Mouse (Mus musculus) regulatory T cell (primary cell): ENCODE data around the gene Inpp5a.

ENCODE experiments used
- in situ Hi-C: fragments of 300-600 bp; cut with MboI, MseI; formaldehyde crosslinking; loops from one replicate; pipeline ENCODE4 v1.15.1; 2025; ENCODE audit warnings: high pct_unique_total_duplicates

Inpp5a gene

GRCm38 (mm10) chr7:139439922-139440895 is 51.3 kb downstream of the Inpp5a start:
- in situ Hi-C loops: no loop called here

DNA sequence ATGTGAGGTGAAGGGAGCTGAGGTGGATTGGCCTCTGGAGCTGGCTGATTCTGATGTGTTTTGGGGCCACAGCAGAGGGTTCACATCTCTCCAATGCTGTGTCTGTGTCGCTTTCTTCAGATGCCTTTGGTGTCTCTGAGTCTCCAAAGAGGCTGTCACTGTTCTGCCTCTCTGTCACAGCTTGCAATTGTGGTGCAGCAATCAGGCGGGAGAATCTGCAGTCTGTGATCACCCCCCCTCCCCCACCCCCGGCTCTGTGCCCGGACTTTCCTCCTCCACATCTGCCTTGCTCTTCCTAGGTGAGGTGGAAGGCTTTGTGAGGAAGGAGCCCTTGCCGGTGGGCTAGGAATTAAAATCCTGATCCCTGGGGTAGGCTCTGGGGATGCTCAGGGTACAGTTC is 52.1 kb downstream of the Inpp5a start:
- in situ Hi-C loops: no loop called here

GRCm38 (mm10) chr7:139441761-139442211 is 52.9 kb downstream of the Inpp5a start:
- in situ Hi-C loops: no loop called here

GRCm38 (mm10) chr7:139445621-139446020 is 56.7 kb downstream of the Inpp5a start:
- in situ Hi-C loops: no loop called here

DNA sequence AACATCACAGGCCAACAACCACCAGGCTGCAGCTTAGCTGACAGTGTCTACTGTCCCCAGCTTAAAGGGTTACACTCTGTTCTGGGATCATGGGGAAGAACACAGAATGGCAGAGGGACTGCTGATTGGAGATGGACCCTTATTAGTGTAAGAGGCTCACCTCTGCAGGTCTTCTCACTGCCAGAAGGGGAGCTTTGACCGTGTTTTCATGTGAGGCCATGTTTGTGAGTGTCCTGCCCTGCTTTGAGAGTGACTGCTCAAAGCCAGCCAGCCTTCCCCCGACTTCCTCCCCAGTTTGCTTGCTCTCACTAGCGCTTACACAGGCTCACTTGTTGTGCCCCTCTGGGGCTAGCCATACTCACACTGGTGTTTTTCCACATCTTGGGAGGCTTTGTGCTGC is 58.5 kb downstream of the Inpp5a start:
- in situ Hi-C loops: no loop called here

- in situ Hi-C loops: loop anchor here (5.0 kb wide), 1 partner anchor 48 kb away; no protein-coding TSS in a partner anchor
Measured at GRCm38 (mm10) chr7:139450186-139450998, 61.5 kb downstream of the Inpp5a start.

GRCm38 (mm10) chr7:139451711-139452110 is 62.8 kb downstream of the Inpp5a start:
- in situ Hi-C loops: loop anchor here (5.0 kb wide), 1 partner anchor 49 kb away; no protein-coding TSS in a partner anchor

GRCm38 (mm10) chr7:139452199-139452598 is 63.3 kb downstream of the Inpp5a start:
- in situ Hi-C loops: loop anchor here (5.0 kb wide), 1 partner anchor 50 kb away; no protein-coding TSS in a partner anchor

GRCm38 (mm10) chr7:139453198-139453597 is 64.3 kb downstream of the Inpp5a start:
- in situ Hi-C loops: loop anchor here (5.0 kb wide), 1 partner anchor 51 kb away; no protein-coding TSS in a partner anchor

GRCm38 (mm10) chr7:139454285-139454684 is 65.4 kb downstream of the Inpp5a start:
- in situ Hi-C loops: loop anchor here (5.0 kb wide), 1 partner anchor 52 kb away; no protein-coding TSS in a partner anchor

DNA sequence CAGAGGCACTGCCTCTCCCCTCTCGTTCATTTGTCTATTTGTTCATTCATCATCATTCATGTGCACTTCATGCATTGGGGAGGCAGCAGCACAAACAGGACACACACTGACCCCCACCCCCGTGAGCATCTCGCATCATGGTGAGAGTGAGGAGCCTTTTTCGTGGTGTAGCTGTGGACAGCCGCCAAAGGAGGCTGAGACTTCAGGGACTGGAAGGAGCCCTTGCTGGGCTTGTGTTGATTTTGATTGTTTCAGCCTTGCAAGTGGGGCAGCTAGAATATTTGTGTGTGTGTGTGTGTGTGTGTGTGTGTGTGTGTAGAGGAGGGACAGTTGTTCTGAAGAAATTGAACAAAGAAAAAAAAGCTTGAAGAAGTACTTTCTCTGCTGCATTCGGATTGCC is 67.8 kb downstream of the Inpp5a start:
- in situ Hi-C loops: no loop called here

- in situ Hi-C loops: no loop called here
Measured at GRCm38 (mm10) chr7:139461344-139461743, 72.4 kb downstream of the Inpp5a start.

DNA sequence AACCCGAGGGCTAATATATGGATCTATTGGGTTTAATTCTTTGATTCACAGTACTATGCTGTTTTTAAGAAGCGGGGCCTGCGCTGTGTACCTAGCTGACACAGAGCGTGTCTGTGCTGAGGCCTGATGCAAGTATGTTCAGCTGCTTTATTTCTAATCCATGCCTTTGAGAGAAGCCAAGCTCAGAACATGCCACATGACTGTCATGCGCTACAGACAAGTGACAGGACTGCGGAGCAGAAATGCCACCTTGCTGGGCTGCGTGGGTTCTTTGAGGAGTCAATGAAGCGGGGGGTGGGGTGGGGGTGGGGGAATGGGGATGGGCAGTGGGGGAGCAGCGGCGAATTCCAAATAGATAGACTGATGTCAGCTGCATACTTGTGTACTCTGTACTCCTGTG is 73.2 kb downstream of the Inpp5a start:
- in situ Hi-C loops: no loop called here

DNA sequence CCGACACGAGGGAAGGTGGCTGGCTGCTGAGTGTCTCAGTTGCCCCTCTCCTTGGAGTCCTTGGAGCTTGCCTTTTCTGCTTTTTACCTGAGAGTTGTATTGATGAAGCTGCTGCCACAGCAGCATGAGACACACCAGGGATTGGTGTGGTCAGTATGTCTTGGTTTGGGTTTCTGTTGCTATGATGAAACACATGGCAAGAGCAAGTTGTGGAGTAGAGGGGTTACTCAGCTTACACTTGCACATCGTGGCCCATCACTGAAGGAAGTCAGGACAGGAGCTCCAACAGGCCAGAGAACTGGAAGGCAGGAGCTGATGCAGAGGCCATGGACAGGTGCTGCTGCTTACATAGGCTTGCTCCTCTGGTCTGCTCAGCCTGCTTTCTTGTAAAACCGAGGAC is 76.6 kb downstream of the Inpp5a start:
- in situ Hi-C loops: no loop called here

GRCm38 (mm10) chr7:139466484-139467176 is 77.7 kb downstream of the Inpp5a start:
- in situ Hi-C loops: no loop called here

DNA sequence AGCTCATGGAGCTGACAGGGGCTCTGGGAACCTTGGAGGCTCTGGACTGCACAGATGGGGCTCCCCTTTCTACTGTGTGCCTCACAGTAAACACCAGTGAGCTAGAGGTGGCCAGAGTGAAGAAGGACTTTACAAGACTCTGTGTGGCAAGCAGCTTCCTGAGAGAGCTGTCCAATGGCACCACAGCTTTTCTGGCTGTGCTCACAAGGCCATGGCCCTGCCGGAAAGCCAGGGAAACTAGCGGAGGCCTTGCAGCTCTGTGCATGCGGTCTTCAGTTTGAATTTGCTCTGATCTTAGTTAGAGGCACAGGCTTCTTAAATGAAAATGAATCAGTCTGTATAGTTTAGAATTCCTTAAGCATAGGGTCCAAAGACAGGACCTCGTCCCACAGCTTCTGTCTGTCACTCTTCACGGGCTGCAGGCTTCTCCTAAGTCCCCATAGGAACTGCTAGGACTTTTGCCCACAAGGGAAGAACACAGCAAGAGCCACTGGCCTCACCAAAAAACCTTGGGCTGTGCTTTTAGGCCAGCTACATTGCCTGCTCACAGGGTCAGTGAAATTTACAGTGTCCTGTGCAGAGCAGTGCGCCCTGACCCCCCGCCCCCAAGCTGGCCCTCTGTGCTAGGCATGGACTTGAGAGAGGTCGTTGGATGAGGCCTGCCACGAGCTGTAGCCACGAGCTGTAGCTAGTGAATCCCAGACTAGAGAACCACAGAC is 78.4 kb downstream of the Inpp5a start:
- in situ Hi-C loops: no loop called here

GRCm38 (mm10) chr7:139467896-139468279 is 79.0 kb downstream of the Inpp5a start:
- in situ Hi-C loops: no loop called here

DNA sequence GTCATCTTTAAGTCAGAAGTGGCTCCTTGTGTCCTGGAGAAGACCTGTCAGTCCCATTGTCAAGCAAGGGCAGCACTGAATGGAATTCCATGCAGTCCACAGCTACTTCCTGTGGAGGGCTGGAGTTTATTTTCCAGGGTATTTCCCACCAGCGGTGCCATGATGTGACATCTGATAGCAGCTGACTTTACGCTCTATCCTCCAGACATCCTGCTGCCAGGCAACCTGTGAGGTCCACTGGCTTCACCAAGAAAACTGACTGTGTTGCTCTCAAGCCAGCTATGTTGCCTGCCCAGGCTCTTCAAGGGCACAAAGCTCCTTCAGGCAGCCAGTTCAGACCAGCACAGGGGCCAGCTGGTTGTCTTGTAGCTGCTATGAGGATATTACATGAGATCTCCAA is 79.5 kb downstream of the Inpp5a start:
- in situ Hi-C loops: no loop called here

DNA sequence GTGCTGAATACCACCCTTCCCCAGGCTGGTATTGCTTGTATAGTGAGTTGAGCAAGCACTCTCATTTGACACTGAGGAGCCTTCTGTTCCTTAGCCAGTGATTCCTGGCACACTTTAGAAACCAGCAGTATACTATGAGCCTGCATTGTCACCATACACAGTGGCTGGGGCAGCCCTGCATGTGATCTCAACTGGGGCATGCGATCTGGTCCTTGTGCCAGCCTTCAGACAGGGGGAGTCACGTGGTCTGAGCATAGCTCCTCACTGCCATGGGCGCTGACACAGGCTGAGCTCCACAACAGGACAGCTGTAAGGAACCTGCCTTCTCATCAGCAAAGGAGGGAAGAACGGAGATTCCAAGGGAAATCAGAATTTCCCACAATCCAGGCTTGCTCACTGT is 80.5 kb downstream of the Inpp5a start:
- in situ Hi-C loops: no loop called here

DNA sequence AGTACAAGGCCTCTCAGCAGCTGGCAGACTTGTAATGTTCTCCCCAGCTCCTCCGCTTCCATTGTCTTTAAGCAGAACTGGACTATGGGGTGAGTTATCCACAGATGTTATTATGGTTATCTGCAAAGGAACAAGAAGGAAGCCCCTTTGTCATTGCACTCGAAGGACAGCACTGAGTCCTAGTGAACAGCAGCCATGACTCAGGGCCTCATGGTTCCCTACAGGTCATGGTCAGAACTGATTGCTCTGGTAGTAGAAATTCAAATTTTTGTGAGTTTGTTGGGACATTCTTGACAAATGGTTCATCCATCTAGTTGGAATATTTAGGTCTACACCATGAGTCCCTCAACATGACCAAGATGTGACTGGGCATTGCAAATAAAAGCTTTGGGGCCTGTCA is 81.6 kb downstream of the Inpp5a start:
- in situ Hi-C loops: no loop called here

DNA sequence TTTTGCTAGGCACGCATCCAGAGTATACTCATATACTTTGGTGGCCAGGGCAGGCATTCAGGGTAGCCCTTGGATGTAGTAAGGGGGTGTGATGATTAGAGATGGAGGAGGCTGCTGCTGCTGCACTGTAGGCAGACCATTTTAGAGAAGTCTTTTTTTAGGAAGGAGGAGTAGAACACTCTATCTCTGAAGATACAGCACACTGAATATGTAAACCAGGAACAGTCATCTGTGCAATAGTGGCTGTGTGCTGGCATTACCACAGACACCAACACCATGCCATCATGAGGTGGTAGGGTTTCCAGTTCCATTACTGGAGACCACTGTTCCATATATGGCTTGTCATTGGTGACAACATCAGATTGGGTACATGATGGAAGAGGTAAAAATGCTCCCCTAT is 83.1 kb downstream of the Inpp5a start:
- in situ Hi-C loops: no loop called here
